Mouse (Mus musculus): ENCODE results near the gene RPS10-NUDT3.

DNA sequence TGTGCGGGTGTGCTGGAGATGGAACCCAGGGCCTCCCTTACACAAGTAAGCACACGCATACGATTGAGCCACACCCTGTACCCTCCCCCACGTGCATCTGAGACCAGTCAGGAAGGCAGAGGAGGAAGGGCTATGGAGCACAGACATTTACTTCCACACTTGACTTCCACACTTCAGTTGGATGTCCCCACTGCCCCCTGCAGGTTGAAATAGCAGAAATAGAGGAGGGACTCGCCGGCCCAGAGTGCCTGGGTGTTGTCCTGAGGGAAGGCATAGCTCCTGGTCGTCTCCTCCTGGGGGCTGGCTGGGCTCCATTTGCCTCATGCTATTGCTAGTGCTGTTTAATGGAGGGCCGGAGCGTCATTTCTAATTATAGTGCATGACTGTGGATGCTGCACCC is 40.4 kb upstream of the RPS10-NUDT3 start:
- no peak for TF ChIP-seq POLR2A (IDR thresholded peaks at IDR 0.05; ENCODE audit: borderline replicate concordance, control insufficient read depth, low read depth, low read length)
- no peak for TF ChIP-seq CTCF (IDR thresholded peaks at IDR 0.05; ENCODE audit: control insufficient read depth, insufficient read depth, low read length)
